Mouse (Mus musculus) CH12.LX (cell line): ENCODE measurements around the gene Smim22.

Experiments used
- CHD2 ChIP-seq: IDR thresholded peaks from 2 replicates; pipeline ENCODE4 v1.6.1; 2011; ENCODE audit warnings: low read length, improper control_type of control experiment
- CTCF ChIP-seq, 2 experiments: IDR thresholded peaks in 1 of 2; conservative IDR thresholded peaks in 1 of 2; 2 replicates each; pipeline ENCODE4 v1.5.1; 2011 to 2012; ENCODE audit warnings: low read depth in 2 of 2, low read length in 2 of 2, improper control_type of control experiment in 1 of 2, inconsistent platforms in 1 of 2, mild to moderate bottlenecking in 1 of 2, moderate library complexity in 1 of 2
- E2F4 ChIP-seq: IDR thresholded peaks from 2 replicates; pipeline ENCODE4 v1.6.1; 2011; ENCODE audit warnings: low read depth, low read length, improper control_type of control experiment; ENCODE audit not compliant: insufficient replicate concordance
- EP300 ChIP-seq: IDR thresholded peaks from 2 replicates; pipeline ENCODE4 v1.6.1; 2011; ENCODE audit warnings: low read length, improper control_type of control experiment
- ETS1 ChIP-seq: conservative IDR thresholded peaks from 2 replicates; pipeline ENCODE4 v1.6.1; 2012; ENCODE audit warnings: low read depth, mild to moderate bottlenecking, inconsistent platforms, low read length, improper control_type of control experiment, moderate library complexity
- HCFC1 ChIP-seq: IDR thresholded peaks from 2 replicates; pipeline ENCODE4 v1.6.1; 2012; ENCODE audit warnings: low read depth, mild to moderate bottlenecking, inconsistent platforms, low read length, improper control_type of control experiment
- IRF4 ChIP-seq: IDR thresholded peaks from 2 replicates; pipeline ENCODE4 v1.6.1; 2014; ENCODE audit warnings: low read depth, mild to moderate bottlenecking, inconsistent platforms, low read length, improper control_type of control experiment
- MXI1 ChIP-seq: IDR thresholded peaks from 2 replicates; pipeline ENCODE4 v1.6.1; 2011; ENCODE audit warnings: mild to moderate bottlenecking, low read depth, low read length, improper control_type of control experiment
- MYC ChIP-seq: IDR thresholded peaks from 2 replicates; pipeline ENCODE4 v1.6.1; 2011; ENCODE audit warnings: low read depth, mild to moderate bottlenecking, improper control_type of control experiment, low read length
- NRF1 ChIP-seq: IDR thresholded peaks from 2 replicates; pipeline ENCODE4 v1.6.1; 2014; ENCODE audit warnings: low read depth, mild to moderate bottlenecking, inconsistent platforms, low read length, improper control_type of control experiment, moderate library complexity
- PAX5 ChIP-seq: IDR thresholded peaks from 2 replicates; pipeline ENCODE4 v1.6.1; 2012; ENCODE audit warnings: low read length, inconsistent platforms, mixed read lengths
- POLR2A ChIP-seq: IDR thresholded peaks from 2 replicates; pipeline ENCODE4 v1.6.1; 2011; ENCODE audit warnings: low read depth, mild to moderate bottlenecking, improper control_type of control experiment, low read length
- SIN3A ChIP-seq: IDR thresholded peaks from 2 replicates; pipeline ENCODE4 v1.6.1; 2012; ENCODE audit warnings: low read length, improper control_type of control experiment, inconsistent platforms
- TCF12 ChIP-seq: IDR thresholded peaks from 2 replicates; pipeline ENCODE4 v1.6.1; 2014; ENCODE audit warnings: low read depth, mild to moderate bottlenecking, inconsistent platforms, low read length, improper control_type of control experiment

- TF ChIP-seq HCFC1 (no peak), MXI1 (no peak), CTCF (conservative IDR thresholded peaks at IDR 0.05 in 1 of 2, IDR thresholded peaks at IDR 0.05 in 1 of 2; ENCODE audit: low read depth in 2 of 2, low read length in 2 of 2) (no peak), E2F4 (no peak), IRF4 (no peak), SIN3A (no peak), PAX5 (no peak), ETS1 (peak; percentile 93), NRF1 (no peak), EP300 (no peak), POLR2A (no peak), TCF12 (no peak), MYC (no peak), CHD2 (no peak)
These were observed 29.7 kb downstream of the Smim22 start for GRCm38 (mm10) chr16:5036649-5037234.
